Mouse (Mus musculus) hindbrain, embryonic 14.5 days (tissue): ENCODE data around the gene Brsk1. TPM values are rescaled to one million over a fixed set of nuclear protein-coding genes. Genes with fewer than 3 reads are reported as not detected.

Experiments used
- ATAC-seq: fragments of 200-750 bp; cut with Nextera tagmentation; 2 replicates; pipeline ENCODE4 v1.8.0; 2017; ENCODE audit warnings: moderate number of reproducible peaks, mild to moderate bottlenecking, moderate TSS enrichment, moderate library complexity; ENCODE audit not compliant: low FRiP score
- DNase-seq: peaks from one replicate; pipeline ENCODE4 v3.0.0-alpha.2; 2015; ENCODE audit warnings: low spot score
- H3K27ac ChIP-seq: fragments of 300-500 bp; sonication (generic); 2 replicates; pipeline ENCODE4 v1.5.1; 2014; ENCODE audit warnings: mild to moderate bottlenecking, moderate library complexity
- H3K27me3 ChIP-seq: fragments of 300-500 bp; sonication (generic); 2 replicates; pipeline ENCODE4 v1.6.1; 2014; ENCODE audit warnings: mild to moderate bottlenecking, low read length, mixed read lengths; ENCODE audit not compliant: control insufficient read depth, insufficient read depth
- H3K36me3 ChIP-seq: fragments of 300-500 bp; sonication (generic); replicated peaks from 2 replicates; pipeline ENCODE4 v1.6.1; 2014; ENCODE audit not compliant: control insufficient read depth, insufficient read depth
- H3K4me1 ChIP-seq: fragments of 300-500 bp; sonication (generic); replicated peaks from 2 replicates; pipeline ENCODE4 v1.6.1; 2014; ENCODE audit warnings: antibody characterized with exemption, low read length, mixed read lengths; ENCODE audit not compliant: control insufficient read depth, insufficient read depth
- H3K4me2 ChIP-seq: fragments of 300-500 bp; sonication (generic); replicated peaks from 2 replicates; pipeline ENCODE4 v1.6.1; 2014; ENCODE audit warnings: mild to moderate bottlenecking, moderate library complexity
- H3K4me3 ChIP-seq: fragments of 300-500 bp; sonication (generic); replicated peaks from 2 replicates; pipeline ENCODE4 v1.5.1; 2014; ENCODE audit warnings: mild to moderate bottlenecking, low read length
- H3K9ac ChIP-seq: fragments of 300-500 bp; sonication (generic); 2 replicates; pipeline ENCODE4 v1.6.1; 2014
- H3K9me3 ChIP-seq: fragments of 300-500 bp; sonication (generic); 2 replicates; pipeline ENCODE4 v1.6.1; 2016; ENCODE audit warnings: low read length; ENCODE audit not compliant: control insufficient read depth
- WGBS: fragments of 180-500 bp; shearing (Covaris S2); extraction: QIAGEN DNeasy Blood & Tissue Kit; methylation state at CpG from one replicate; pipeline ENCODE4 v1.1.7; 2014; 5-methylcytosine and 5-hydroxymethylcytosine counted together
- polyA plus RNA-seq: library from polyadenylated mRNA; unstranded; fragments of >200 nt; fragmentation: Nextera tagmentation; extraction: Ambion mirVana; gene quantifications from 2 replicates; pipeline ENCODE4 v1.2.1, GENCODE M21; 2014

Brsk1 gene
- polyA plus RNA-seq, 1 experiment from 2014 or later = 10.3 TPM

GRCm38 (mm10) chr7:4663179-4663578 lies 27.2 kb upstream of the Brsk1 start:
- Histone ChIP-seq H3K4me1 (peaks cover 14% of the 10 kb centered on the region), H3K27me3 (no peaks in the 10 kb centered on the region), H3K9ac (no peak overlapping the region), H3K27ac (no peak overlapping the region), H3K4me2 (no peak overlapping the region), H3K36me3 (peaks cover 36% of the 10 kb centered on the region), H3K4me3 (no peak overlapping the region), H3K9me3 (0 out of 2 replicates have a peak, but pooled peaks cover 3% of the 10 kb centered on the region)
- no peak for ATAC-seq
- DNase-seq = no peak
- 80% methylated on average over 8 of the region's 8 CpGs for WGBS

GRCm38 (mm10) chr7:4663742-4664141 lies 26.7 kb upstream of the Brsk1 start:
- 0 out of 2 replicates have a peak, but pooled peaks cover 3% of the 10 kb centered on the region for H3K9me3 ChIP-seq

GRCm38 (mm10) chr7:4666871-4667270 lies 23.5 kb upstream of the Brsk1 start:
- DNase-seq = no peak
- no peaks in the 10 kb centered on the region for H3K4me1 ChIP-seq
- peaks cover 64% of the 10 kb centered on the region for H3K36me3 ChIP-seq
- no peak overlapping the region for H3K4me3 ChIP-seq
- 0 out of 2 replicates have a peak, but pooled peaks cover 3% of the 10 kb centered on the region for H3K9me3 ChIP-seq
- no peak for ATAC-seq
- 96% methylated on average over 5 of the region's 5 CpGs for WGBS
- H3K4me2 ChIP-seq = no peak overlapping the region
- no peak overlapping the region for H3K9ac ChIP-seq
- no peaks in the 10 kb centered on the region for H3K27me3 ChIP-seq
- no peak overlapping the region for H3K27ac ChIP-seq

More at GRCm38 (mm10) chr7:4663742-4664141, 26.7 kb upstream of the Brsk1 start:
- Histone ChIP-seq H3K27me3 (no peaks in the 10 kb centered on the region), H3K36me3 (peaks cover 42% of the 10 kb centered on the region), H3K9ac (no peak overlapping the region), H3K4me2 (no peak overlapping the region), H3K4me1 (peaks cover 14% of the 10 kb centered on the region), H3K4me3 (no peak overlapping the region), H3K27ac (no peak overlapping the region)
- 98% methylated on average over 2 of the region's 2 CpGs for WGBS
- no peak for ATAC-seq
- DNase-seq = no peak

GRCm38 (mm10) chr7:4668506-4668905 lies 21.9 kb upstream of the Brsk1 start:
- ATAC-seq = no peak
- no peak overlapping the region for H3K4me2 ChIP-seq
- 0 out of 2 replicates have a peak, but pooled peaks cover 3% of the 10 kb centered on the region for H3K9me3 ChIP-seq
- peaks cover 55% of the 10 kb centered on the region for H3K36me3 ChIP-seq
- H3K27me3 ChIP-seq = no peaks in the 10 kb centered on the region
- no peak overlapping the region for H3K4me3 ChIP-seq
- no peaks in the 10 kb centered on the region for H3K4me1 ChIP-seq
- no peak overlapping the region for H3K9ac ChIP-seq
- DNase-seq = no peak
- no peak overlapping the region for H3K27ac ChIP-seq
- WGBS = 95% methylated on average over 8 of the region's 8 CpGs

- no peaks in the 10 kb centered on the region for H3K27me3 ChIP-seq
- no peak overlapping the region for H3K4me2 ChIP-seq
- H3K4me1 ChIP-seq = no peaks in the 10 kb centered on the region
- ATAC-seq (no peak), DNase-seq (no peak)
- WGBS = 99% methylated on average over 9 of the region's 9 CpGs
- H3K9me3 ChIP-seq = 0 out of 2 replicates have a peak, but pooled peaks cover 3% of the 10 kb centered on the region
- no peak overlapping the region for H3K9ac ChIP-seq
- no peak overlapping the region for H3K27ac ChIP-seq
- H3K4me3 ChIP-seq = no peak overlapping the region
- H3K36me3 ChIP-seq = peaks cover 56% of the 10 kb centered on the region
Observed at GRCm38 (mm10) chr7:4669156-4669555, 21.2 kb upstream of the Brsk1 start.

GRCm38 (mm10) chr7:4670655-4671255 lies 19.6 kb upstream of the Brsk1 start:
- 92% methylated on average over 8 of the region's 8 CpGs for WGBS
- H3K9me3 ChIP-seq = 0 out of 2 replicates have a peak, but pooled peaks cover 3% of the 10 kb centered on the region
- no peak overlapping the region for H3K4me2 ChIP-seq
- H3K9ac ChIP-seq = no peak overlapping the region
- H3K36me3 ChIP-seq = peaks cover 67% of the 10 kb centered on the region
- H3K4me3 ChIP-seq = no peak overlapping the region
- H3K27ac ChIP-seq = no peak overlapping the region
- ATAC-seq (no peak), DNase-seq (no peak)
- H3K4me1 ChIP-seq = no peaks in the 10 kb centered on the region
- H3K27me3 ChIP-seq = no peaks in the 10 kb centered on the region

GRCm38 (mm10) chr7:4671956-4672355 lies 18.4 kb upstream of the Brsk1 start:
- H3K4me2 ChIP-seq = no peak overlapping the region
- no peak overlapping the region for H3K27ac ChIP-seq
- DNase-seq (no peak), ATAC-seq (peak; percentile 62; the same call in 1 of the 2 replicates)
- peaks cover 66% of the 10 kb centered on the region for H3K36me3 ChIP-seq
- H3K4me1 ChIP-seq = no peaks in the 10 kb centered on the region
- no peaks in the 10 kb centered on the region for H3K27me3 ChIP-seq
- H3K4me3 ChIP-seq = no peak overlapping the region
- no peaks in the 10 kb centered on the region for H3K9me3 ChIP-seq
- H3K9ac ChIP-seq = no peak overlapping the region
- WGBS = 79% methylated on average over 4 of the region's 4 CpGs

- Histone ChIP-seq H3K27ac (no peak overlapping the region), H3K27me3 (no peaks in the 10 kb centered on the region), H3K9me3 (no peaks in the 10 kb centered on the region), H3K36me3 (peaks cover 69% of the 10 kb centered on the region), H3K9ac (no peak overlapping the region), H3K4me1 (no peaks in the 10 kb centered on the region), H3K4me2 (no peak overlapping the region), H3K4me3 (no peak overlapping the region)
- 92% methylated on average over 12 of the region's 12 CpGs for WGBS
- ATAC-seq = no peak
- DNase-seq = no peak
Observed at GRCm38 (mm10) chr7:4674114-4674731, 16.2 kb upstream of the Brsk1 start.

GRCm38 (mm10) chr7:4675200-4675599 lies 15.2 kb upstream of the Brsk1 start:
- Histone ChIP-seq H3K27ac (no peak overlapping the region), H3K4me2 (no peak overlapping the region), H3K27me3 (no peaks in the 10 kb centered on the region), H3K4me3 (no peak overlapping the region), H3K9me3 (no peaks in the 10 kb centered on the region), H3K9ac (no peak overlapping the region), H3K4me1 (no peaks in the 10 kb centered on the region), H3K36me3 (peaks cover 70% of the 10 kb centered on the region)
- DNase-seq (no peak), ATAC-seq (no peak)
- WGBS = 95% methylated on average over 7 of the region's 7 CpGs
